Mouse (Mus musculus) lung, adult 2 months (tissue): Measurements from ENCODE around the gene Irgc1.

Experiments used
- CTCF ChIP-seq: fragments of 200-500 bp; IDR thresholded peaks from 2 replicates; pipeline ENCODE4 v1.5.1; 2011; ENCODE audit warnings: mild to moderate bottlenecking, low read length, control low read depth; ENCODE audit not compliant: insufficient read depth
- POLR2A ChIP-seq: fragments of 200-500 bp; IDR thresholded peaks from 2 replicates; pipeline ENCODE4 v1.6.1; 2011; ENCODE audit warnings: low read depth, mild to moderate bottlenecking, control low read depth, low read length, borderline replicate concordance; ENCODE audit errors: extremely low read depth

GRCm38 (mm10) chr7:24451855-24452311, at the start of gene Irgc1:
- TF ChIP-seq CTCF = no peak
- TF ChIP-seq POLR2A = no peak
